Mouse (Mus musculus) embryonic facial prominence, embryonic 14.5 days (tissue): ENCODE measurements around the gene Atp2b2. TPM values are rescaled to one million over a fixed set of nuclear protein-coding genes. Genes with fewer than 3 reads are reported as not detected.
"Not testable (repeated sequence)": the region's sequence is repeated elsewhere in the genome, so short reads cannot be mapped to it uniquely, and the experiment has no call there.

ENCODE experiments used
- ATAC-seq: fragments of 200-750 bp; cut with Nextera tagmentation; 2 replicates; pipeline ENCODE4 v1.8.0; 2017; ENCODE audit warnings: low read depth, moderate number of reproducible peaks, moderate TSS enrichment
- DNase-seq: peaks from one replicate; pipeline ENCODE4 v3.0.0-alpha.2; 2015; ENCODE audit warnings: low spot score
- H3K27ac ChIP-seq: fragments of 300-500 bp; sonication (generic); replicated peaks from 2 replicates; pipeline ENCODE4 v1.5.1; 2014; ENCODE audit warnings: low read depth, mild to moderate bottlenecking, low read length, moderate library complexity
- H3K27me3 ChIP-seq: fragments of 300-500 bp; sonication (generic); replicated peaks from 2 replicates; pipeline ENCODE4 v1.6.1; 2014; ENCODE audit warnings: low read length; ENCODE audit not compliant: control insufficient read depth, insufficient read depth
- H3K36me3 ChIP-seq: fragments of 300-500 bp; sonication (generic); 2 replicates; pipeline ENCODE4 v1.6.1; 2014; ENCODE audit warnings: low read length, mixed read lengths; ENCODE audit not compliant: control insufficient read depth, insufficient read depth
- H3K4me1 ChIP-seq: fragments of 300-500 bp; sonication (generic); 2 replicates; pipeline ENCODE4 v1.6.1; 2014; ENCODE audit warnings: antibody characterized with exemption, low read length; ENCODE audit not compliant: control insufficient read depth, insufficient read depth
- H3K4me2 ChIP-seq: fragments of 300-500 bp; sonication (generic); 2 replicates; pipeline ENCODE4 v1.6.1; 2014; ENCODE audit warnings: low read depth, mild to moderate bottlenecking, low read length, moderate library complexity, mixed read lengths
- H3K4me3 ChIP-seq: fragments of 300-500 bp; sonication (generic); 2 replicates; pipeline ENCODE4 v1.5.1; 2014; ENCODE audit warnings: low read depth, mild to moderate bottlenecking, low read length
- H3K9ac ChIP-seq: fragments of 300-500 bp; sonication (generic); 2 replicates; pipeline ENCODE4 v1.6.1; 2014; ENCODE audit warnings: low read depth, mild to moderate bottlenecking, low read length, moderate library complexity, mixed read lengths
- H3K9me3 ChIP-seq: fragments of 300-500 bp; sonication (generic); 2 replicates; pipeline ENCODE4 v1.6.1; 2016; ENCODE audit warnings: low read length; ENCODE audit not compliant: control insufficient read depth
- WGBS: fragments of 180-500 bp; shearing (Covaris S2); extraction: QIAGEN DNeasy Blood & Tissue Kit; methylation state at CpG from one replicate; pipeline ENCODE4 v1.1.7; 2014; 5-methylcytosine and 5-hydroxymethylcytosine counted together
- polyA plus RNA-seq: library from polyadenylated mRNA; unstranded; fragments of >200 nt; fragmentation: Nextera tagmentation; extraction: Ambion mirVana; gene quantifications from 2 replicates; pipeline ENCODE4 v1.2.1, GENCODE M21; 2014

The Atp2b2 gene
- polyA plus RNA-seq, 1 experiment from 2014 or later = 1.4 TPM

DNA sequence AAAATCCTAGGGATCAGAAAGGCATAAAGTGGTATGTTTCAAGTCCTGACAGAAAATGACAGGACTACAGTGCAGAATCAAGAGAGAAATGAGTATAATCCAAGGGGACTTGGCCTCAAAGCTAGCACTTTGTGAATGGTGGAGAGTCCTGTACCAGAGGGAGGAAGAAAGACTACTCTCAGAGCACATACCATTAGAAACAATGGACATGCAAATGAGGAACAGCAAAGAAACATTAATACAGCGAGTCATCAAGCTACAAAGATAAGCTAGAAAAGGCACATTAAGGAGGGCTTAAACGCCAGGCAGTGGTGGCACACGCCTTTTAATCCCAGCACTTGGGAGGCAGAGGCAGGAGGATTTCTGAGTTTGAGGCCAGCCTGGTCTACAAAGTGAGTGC is 311.1 kb downstream of the Atp2b2 start:
- no peak overlapping the region for H3K4me3 ChIP-seq
- no peak overlapping the region for H3K4me2 ChIP-seq
- H3K4me1 ChIP-seq = no peaks in the 10 kb centered on the region
- H3K27ac ChIP-seq = no peak overlapping the region
- H3K9me3 ChIP-seq = no peaks in the 10 kb centered on the region
- WGBS = 92% methylated on average over 3 of the region's 3 CpGs
- DNase-seq (no peak), ATAC-seq (no peak)
- H3K36me3 ChIP-seq = peaks cover 98% of the 10 kb centered on the region
- H3K9ac ChIP-seq = no peak overlapping the region
- H3K27me3 ChIP-seq = no peaks in the 10 kb centered on the region

DNA sequence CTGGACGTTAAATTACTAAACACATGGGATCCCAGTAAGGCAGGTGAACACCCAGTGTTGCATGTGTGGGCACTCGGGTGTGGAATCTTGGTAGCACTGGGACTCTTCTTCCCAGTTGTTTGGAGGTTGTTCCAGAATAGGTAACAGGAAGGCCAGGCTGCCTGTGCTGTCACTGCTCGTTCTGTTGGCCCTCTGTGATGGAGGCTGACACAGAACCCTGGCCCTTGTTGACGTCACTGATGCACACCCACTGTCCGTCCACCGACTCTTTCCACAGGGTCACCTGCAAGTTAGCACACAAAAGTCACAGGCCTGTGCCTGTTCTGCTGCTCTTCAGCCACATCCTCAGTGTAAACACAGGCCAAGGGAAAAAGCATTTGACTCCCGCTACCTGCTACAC is 314.2 kb downstream of the Atp2b2 start:
- H3K4me1 ChIP-seq = no peaks in the 10 kb centered on the region
- ATAC-seq = no peak

DNA sequence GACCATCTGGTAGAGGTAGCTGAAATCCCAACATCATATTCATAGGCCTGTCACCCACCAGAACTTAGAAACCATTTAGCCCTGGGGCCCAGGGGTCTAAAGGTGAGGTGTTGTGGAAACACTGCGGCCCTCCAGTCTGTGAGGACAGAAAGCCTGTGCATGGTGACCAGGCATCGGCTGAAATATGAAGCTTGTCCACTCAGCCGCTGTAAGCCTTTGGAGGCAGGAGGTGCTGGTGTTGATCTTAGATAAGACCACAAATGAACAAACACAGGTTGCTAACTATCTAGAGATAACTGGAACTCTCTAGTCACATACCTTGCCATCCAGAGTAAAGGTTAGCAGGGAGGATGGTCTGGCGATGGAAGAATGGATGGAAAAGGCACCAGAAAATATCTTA is 321.4 kb downstream of the Atp2b2 start:
- H3K9ac ChIP-seq = no peak overlapping the region
- H3K4me2 ChIP-seq = no peak overlapping the region
- H3K27me3 ChIP-seq = no peaks in the 10 kb centered on the region
- WGBS = 90% methylated on average over 4 of the region's 4 CpGs
- H3K9me3 ChIP-seq = no peaks in the 10 kb centered on the region
- no peak overlapping the region for H3K4me3 ChIP-seq
- no peaks in the 10 kb centered on the region for H3K4me1 ChIP-seq
- H3K36me3 ChIP-seq = peaks cover 66% of the 10 kb centered on the region
- H3K27ac ChIP-seq = no peak overlapping the region
- no peak for DNase-seq
- no peak for ATAC-seq

More for the DNA sequence above, 314.2 kb downstream of the Atp2b2 start:
- Histone ChIP-seq H3K9me3 (no peaks in the 10 kb centered on the region), H3K27ac (no peak overlapping the region), H3K9ac (no peak overlapping the region), H3K36me3 (peaks cover 84% of the 10 kb centered on the region), H3K27me3 (no peaks in the 10 kb centered on the region), H3K4me3 (no peak overlapping the region), H3K4me2 (no peak overlapping the region)
- WGBS = 86% methylated on average over 7 of the region's 7 CpGs
- DNase-seq = no peak

DNA sequence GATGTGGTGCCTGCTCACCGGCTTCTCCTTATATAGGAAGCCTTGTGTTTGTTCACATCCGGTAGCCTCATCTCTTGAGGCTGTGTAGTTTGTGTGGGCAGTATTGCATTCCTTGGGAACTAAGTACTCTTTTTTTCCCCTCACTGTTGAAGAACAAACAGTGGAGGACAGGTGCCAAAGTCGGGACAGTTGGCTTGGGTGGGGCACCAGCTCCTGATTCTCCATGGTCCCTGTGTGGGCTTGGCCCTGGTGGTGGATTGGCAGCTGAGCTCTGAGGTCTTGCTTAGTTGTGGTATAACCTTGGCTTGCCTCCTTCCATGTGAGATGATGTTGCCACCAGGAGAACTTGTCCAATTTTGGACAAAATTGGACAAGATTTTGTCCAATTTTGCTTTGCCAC is 322.5 kb downstream of the Atp2b2 start, which contains the start of gene Ghrl:
Ghrl (minus strand) TSS at position 3 of the 400 bp plus-strand sequence.
- ATAC-seq (no peak), DNase-seq (no peak)
- no peaks in the 10 kb centered on the region for H3K9me3 ChIP-seq
- WGBS = 85% methylated on average over 3 of the region's 3 CpGs
- H3K4me1 ChIP-seq = no peaks in the 10 kb centered on the region
- no peak within 1 kb of the TSS for H3K4me2 ChIP-seq
- H3K27ac ChIP-seq = no peak within 1 kb of the TSS
- peaks cover 68% of the 10 kb centered on the region for H3K36me3 ChIP-seq
- no peaks in the 10 kb centered on the region for H3K27me3 ChIP-seq
- no peak within 1 kb of the TSS for H3K9ac ChIP-seq
- no peak within 1 kb of the TSS for H3K4me3 ChIP-seq

DNA sequence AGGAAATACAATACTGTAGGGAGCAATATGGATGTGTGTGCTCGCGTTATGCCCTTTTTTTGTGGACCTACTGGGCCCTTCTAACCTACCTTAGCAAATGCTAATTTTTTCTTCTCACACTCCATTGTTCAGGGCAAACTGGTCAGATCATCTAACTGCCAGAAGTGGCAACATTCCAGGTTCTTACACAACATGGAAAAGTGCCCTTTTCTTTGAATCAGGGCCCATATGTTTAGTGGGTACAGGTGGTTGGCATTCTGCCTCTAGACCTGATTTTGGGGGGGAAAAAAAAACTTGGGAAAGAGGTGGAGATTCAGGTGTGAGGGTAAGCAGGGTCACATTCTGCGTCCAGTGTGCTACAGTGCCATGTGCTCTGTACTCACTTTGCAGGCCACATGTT is 324.9 kb downstream of the Atp2b2 start:
- H3K9ac ChIP-seq = no peak overlapping the region
- H3K4me3 ChIP-seq = no peak overlapping the region
- peaks cover 75% of the 10 kb centered on the region for H3K36me3 ChIP-seq
- no peaks in the 10 kb centered on the region for H3K9me3 ChIP-seq
- 88% methylated on average over 3 of the region's 3 CpGs for WGBS
- no peaks in the 10 kb centered on the region for H3K27me3 ChIP-seq
- DNase-seq (no peak), ATAC-seq (no peak)
- H3K27ac ChIP-seq = no peak overlapping the region
- H3K4me1 ChIP-seq = no peaks in the 10 kb centered on the region
- H3K4me2 ChIP-seq = no peak overlapping the region

DNA sequence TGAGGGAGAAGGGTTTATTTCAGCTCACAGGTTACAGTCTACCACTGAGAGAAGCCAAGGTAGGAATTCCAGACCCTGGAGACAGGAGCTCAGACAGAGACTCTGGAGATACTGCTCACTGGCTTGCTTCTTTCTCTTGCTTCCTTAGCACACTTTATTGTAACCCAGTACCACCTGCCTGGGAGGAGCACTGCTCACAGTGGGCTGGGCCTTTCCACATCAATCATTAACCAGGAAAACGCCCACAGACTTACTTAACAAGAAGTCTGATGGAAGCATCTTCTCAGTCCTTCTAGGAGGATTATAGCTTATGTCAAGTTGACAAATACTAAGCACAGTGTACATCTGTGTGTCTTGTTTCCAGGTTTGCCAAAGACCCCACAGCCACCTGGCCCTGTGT is 327.6 kb downstream of the Atp2b2 start:
- ATAC-seq = no peak
- H3K27ac ChIP-seq = no peak overlapping the region
- peaks cover 81% of the 10 kb centered on the region for H3K36me3 ChIP-seq
- 71% methylated on average over 1 of the region's 1 CpGs for WGBS
- no peaks in the 10 kb centered on the region for H3K4me1 ChIP-seq
- DNase-seq = no peak
- H3K4me2 ChIP-seq = no peak overlapping the region
- no peaks in the 10 kb centered on the region for H3K9me3 ChIP-seq
- H3K4me3 ChIP-seq = no peak overlapping the region
- no peaks in the 10 kb centered on the region for H3K27me3 ChIP-seq
- no peak overlapping the region for H3K9ac ChIP-seq

DNA sequence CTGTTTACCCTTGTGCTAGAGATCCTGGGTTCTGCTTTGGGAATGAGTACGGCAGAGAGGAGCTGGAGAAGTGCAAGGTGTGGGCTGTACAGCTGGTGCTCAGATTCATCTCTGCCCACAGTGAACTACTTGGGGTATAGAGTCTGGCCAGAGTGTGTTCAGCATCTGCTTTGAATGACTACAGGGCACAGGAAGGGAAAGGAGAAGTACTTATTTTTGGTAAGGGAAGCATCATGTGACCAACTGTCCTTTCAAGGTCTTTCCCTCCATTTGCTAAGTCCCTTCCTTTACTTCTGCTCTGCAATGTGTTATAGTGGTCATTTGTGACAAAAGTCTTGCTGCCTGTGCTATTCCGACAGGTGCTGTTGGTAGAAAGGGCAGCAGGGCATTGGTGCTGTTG is 328.1 kb downstream of the Atp2b2 start:
- no peaks in the 10 kb centered on the region for H3K9me3 ChIP-seq
- no peak overlapping the region for H3K9ac ChIP-seq
- no peaks in the 10 kb centered on the region for H3K4me1 ChIP-seq
- 88% methylated on average over 2 of the region's 2 CpGs for WGBS
- H3K4me2 ChIP-seq = no peak overlapping the region
- H3K36me3 ChIP-seq = peaks cover 81% of the 10 kb centered on the region
- ATAC-seq = no peak
- no peaks in the 10 kb centered on the region for H3K27me3 ChIP-seq
- H3K27ac ChIP-seq = no peak overlapping the region
- no peak overlapping the region for H3K4me3 ChIP-seq
- no peak for DNase-seq

DNA sequence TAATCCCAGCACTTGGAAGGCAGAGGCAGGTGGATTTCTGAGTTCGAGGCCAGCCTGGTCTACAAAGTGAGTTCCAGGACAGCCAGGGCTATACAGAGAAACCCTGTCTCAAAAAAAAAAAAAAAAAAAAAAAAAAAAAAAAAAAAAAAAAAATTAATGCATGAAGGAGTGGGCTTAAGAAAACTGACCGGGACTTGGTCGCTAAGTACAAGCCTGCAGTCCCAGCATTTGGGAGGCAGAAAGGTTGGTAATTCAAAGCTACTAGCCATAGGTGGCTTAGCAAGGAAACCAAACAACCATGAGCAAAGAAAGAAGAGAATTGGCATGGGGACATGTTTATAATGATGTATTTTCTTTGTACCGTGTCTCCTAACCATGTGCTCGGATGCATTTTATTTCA is 329.0 kb downstream of the Atp2b2 start:
- not testable (repeated sequence) for DNase-seq, H3K4me3 ChIP-seq, H3K27ac ChIP-seq, ATAC-seq, H3K27me3 ChIP-seq, H3K4me2 ChIP-seq, H3K9me3 ChIP-seq, H3K4me1 ChIP-seq, H3K9ac ChIP-seq
- peaks cover 84% of the 10 kb centered on the region for H3K36me3 ChIP-seq
- WGBS = 91% methylated on average over 5 of the region's 5 CpGs

DNA sequence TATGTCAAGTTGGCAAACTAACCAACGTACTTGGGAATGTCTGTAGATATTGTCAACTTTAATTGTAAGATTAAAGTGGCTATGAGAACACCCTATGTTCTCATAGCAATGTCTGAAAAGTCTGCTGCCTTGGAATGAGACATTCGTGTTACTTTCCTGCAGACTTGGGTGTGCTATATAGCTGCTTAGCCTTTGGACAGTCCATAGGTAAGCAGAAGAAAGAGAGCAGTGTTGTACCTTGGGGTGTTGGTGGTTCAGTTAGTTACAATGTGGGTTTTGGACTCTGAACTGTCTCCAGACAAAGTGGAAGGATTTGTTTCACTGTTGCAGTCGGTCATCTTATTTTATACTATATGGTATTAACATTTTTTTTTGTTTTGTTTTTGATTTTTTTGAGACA is 329.7 kb downstream of the Atp2b2 start:
- H3K27ac ChIP-seq = no peak overlapping the region
- no peak for ATAC-seq
- H3K36me3 ChIP-seq = peaks cover 90% of the 10 kb centered on the region
- no peak overlapping the region for H3K4me3 ChIP-seq
- no peaks in the 10 kb centered on the region for H3K27me3 ChIP-seq
- 93% methylated on average over 3 of the region's 3 CpGs for WGBS
- no peak overlapping the region for H3K9ac ChIP-seq
- no peak for DNase-seq
- H3K4me1 ChIP-seq = no peaks in the 10 kb centered on the region
- no peak overlapping the region for H3K4me2 ChIP-seq
- H3K9me3 ChIP-seq = no peaks in the 10 kb centered on the region
